Mouse (Mus musculus): ENCODE data around the gene Foxp1. TPM values are rescaled to one million over a fixed set of nuclear protein-coding genes. Genes with fewer than 3 reads are reported as not detected.
A peak's percentile ranks its signal among the peaks of the same experiment; 100 is the strongest.

Foxp1 gene
- polyA plus RNA-seq, 1 experiment from 2014 or later, result 45.3 TPM

DNA sequence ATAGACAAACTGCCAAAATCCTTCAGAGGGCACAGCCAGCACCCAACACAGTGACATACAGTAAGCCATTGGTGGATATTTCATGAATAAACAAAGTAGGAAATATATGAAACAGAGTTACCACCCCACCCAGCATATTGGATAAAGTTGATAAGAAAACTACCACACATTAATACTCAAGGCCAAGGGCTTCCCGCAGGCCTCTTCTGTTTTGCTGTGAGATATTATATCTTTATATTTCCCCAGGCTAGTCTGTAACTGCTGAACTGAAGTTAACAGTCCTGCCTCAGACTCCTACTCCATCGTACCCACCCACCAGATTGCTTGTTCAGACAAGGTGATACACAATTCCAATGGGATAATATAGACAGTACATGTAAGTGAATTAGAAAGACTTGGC, 336.7 kb downstream of the Foxp1 start:
- Histone ChIP-seq H3K27me3 (replicated peaks; ENCODE audit: control insufficient read depth, insufficient read depth, low read length) (no peaks in the 10 kb centered on the region), H3K36me3 (ENCODE audit: control insufficient read depth, insufficient read depth) (0 out of 2 replicates have a peak, but pooled peaks cover 3% of the 10 kb centered on the region), H3K9ac (ENCODE audit: low read depth, low read length) (no peak overlapping the region), H3K4me3 (ENCODE audit: low read depth, low read length) (no peak overlapping the region), H3K4me2 (replicated peaks; ENCODE audit: low read depth) (no peak overlapping the region), H3K9me3 (ENCODE audit: control insufficient read depth) (no peaks in the 10 kb centered on the region), H3K27ac (ENCODE audit: low read depth, low read length) (no peak overlapping the region), H3K4me1 (replicated peaks; ENCODE audit: control insufficient read depth, insufficient read depth, low read length) (no peaks in the 10 kb centered on the region)
- ATAC-seq, result no peak
- WGBS, result 69% methylated on average over 2 of the region's 2 CpGs
- no peak for TF ChIP-seq CTCF (IDR thresholded peaks at IDR 0.05; ENCODE audit: low read depth)

DNA sequence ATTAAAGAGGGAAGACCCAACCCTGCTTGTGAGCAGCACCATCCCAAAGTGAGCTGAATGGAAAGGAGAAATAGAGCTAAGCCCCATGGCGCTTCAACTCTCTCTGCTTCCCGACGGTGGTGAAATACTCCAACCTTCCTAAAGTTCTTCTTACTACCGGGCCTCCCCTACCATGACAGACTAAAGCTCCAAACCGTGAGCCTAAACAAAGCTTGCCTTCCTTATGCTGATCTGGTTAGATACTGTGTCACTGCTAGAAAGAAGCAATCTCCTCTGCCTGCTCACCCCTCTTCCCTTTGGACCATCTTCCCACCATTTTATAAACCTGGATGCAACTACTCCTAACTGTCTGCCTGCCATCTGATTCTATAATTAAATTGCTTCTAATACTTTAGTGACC, 338.5 kb downstream of the Foxp1 start:
- no peaks in the 10 kb centered on the region for H3K9me3 ChIP-seq (ENCODE audit: control insufficient read depth)
- H3K27ac ChIP-seq (ENCODE audit: low read depth, low read length), result no peak overlapping the region
- H3K36me3 ChIP-seq (ENCODE audit: control insufficient read depth, insufficient read depth), result 0 out of 2 replicates have a peak, but pooled peaks cover 3% of the 10 kb centered on the region
- no peaks in the 10 kb centered on the region for H3K27me3 ChIP-seq (replicated peaks; ENCODE audit: control insufficient read depth, insufficient read depth, low read length)
- no peak overlapping the region for H3K4me2 ChIP-seq (replicated peaks; ENCODE audit: low read depth)
- no peak overlapping the region for H3K4me3 ChIP-seq (ENCODE audit: low read depth, low read length)
- no peak for ATAC-seq
- no peak overlapping the region for H3K9ac ChIP-seq (ENCODE audit: low read depth, low read length)
- no peak for TF ChIP-seq CTCF (IDR thresholded peaks at IDR 0.05; ENCODE audit: low read depth)
- H3K4me1 ChIP-seq (replicated peaks; ENCODE audit: control insufficient read depth, insufficient read depth, low read length), result no peaks in the 10 kb centered on the region
- WGBS, result 94% methylated on average over 5 of the region's 5 CpGs

DNA sequence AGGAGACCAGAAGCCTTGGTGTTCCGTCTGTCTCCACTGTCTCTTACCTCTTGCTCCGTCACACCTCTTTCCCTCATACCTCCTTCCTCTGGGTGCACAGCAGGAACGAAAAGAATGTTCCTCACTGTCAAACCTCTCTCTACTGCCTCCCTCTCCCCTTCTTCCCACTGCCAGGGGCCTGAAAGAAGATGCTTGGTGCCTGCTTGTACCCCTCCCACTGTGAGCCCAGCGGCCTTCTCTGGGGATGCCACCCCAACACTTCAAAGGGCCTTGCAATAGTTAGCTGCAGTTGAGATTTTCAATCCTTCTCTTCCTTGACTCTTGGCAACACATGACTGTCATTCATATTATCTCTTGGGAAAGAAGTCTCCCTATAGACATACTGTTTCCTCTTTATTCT, 339.7 kb downstream of the Foxp1 start:
- Histone ChIP-seq H3K27me3 (replicated peaks; ENCODE audit: control insufficient read depth, insufficient read depth, low read length) (no peaks in the 10 kb centered on the region), H3K4me1 (replicated peaks; ENCODE audit: control insufficient read depth, insufficient read depth, low read length) (no peaks in the 10 kb centered on the region), H3K9me3 (ENCODE audit: control insufficient read depth) (no peaks in the 10 kb centered on the region), H3K4me2 (replicated peaks; ENCODE audit: low read depth) (no peak overlapping the region), H3K9ac (ENCODE audit: low read depth, low read length) (no peak overlapping the region), H3K27ac (ENCODE audit: low read depth, low read length) (no peak overlapping the region), H3K36me3 (ENCODE audit: control insufficient read depth, insufficient read depth) (0 out of 2 replicates have a peak, but pooled peaks cover 3% of the 10 kb centered on the region), H3K4me3 (ENCODE audit: low read depth, low read length) (no peak overlapping the region)
- ATAC-seq, result no peak
- 93% methylated on average over 4 of the region's 4 CpGs for WGBS
- TF ChIP-seq CTCF (IDR thresholded peaks at IDR 0.05; ENCODE audit: low read depth), result no peak

- peaks cover 23% of the 10 kb centered on the region for H3K4me1 ChIP-seq (replicated peaks; ENCODE audit: control insufficient read depth, insufficient read depth, low read length)
- no peak for ATAC-seq
- H3K27me3 ChIP-seq (replicated peaks; ENCODE audit: control insufficient read depth, insufficient read depth, low read length), result no peaks in the 10 kb centered on the region
- no peak overlapping the region for H3K4me3 ChIP-seq (ENCODE audit: low read depth, low read length)
- no peak overlapping the region for H3K9ac ChIP-seq (ENCODE audit: low read depth, low read length)
- no peak for TF ChIP-seq CTCF (IDR thresholded peaks at IDR 0.05; ENCODE audit: low read depth)
- no peak overlapping the region for H3K4me2 ChIP-seq (replicated peaks; ENCODE audit: low read depth)
- 91% methylated on average over 3 of the region's 3 CpGs for WGBS
- H3K36me3 ChIP-seq (ENCODE audit: control insufficient read depth, insufficient read depth), result no peaks in the 10 kb centered on the region
- no peaks in the 10 kb centered on the region for H3K9me3 ChIP-seq (ENCODE audit: control insufficient read depth)
- H3K27ac ChIP-seq (ENCODE audit: low read depth, low read length), result no peak overlapping the region
Observed at GRCm38 (mm10) chr6:99176216-99176615, 346.3 kb downstream of the Foxp1 start.

- Histone ChIP-seq H3K36me3 (ENCODE audit: control insufficient read depth, insufficient read depth) (no peaks in the 10 kb centered on the region), H3K9me3 (ENCODE audit: control insufficient read depth) (no peaks in the 10 kb centered on the region), H3K4me3 (ENCODE audit: low read depth, low read length) (no peak overlapping the region), H3K9ac (ENCODE audit: low read depth, low read length) (no peak overlapping the region), H3K4me2 (replicated peaks; ENCODE audit: low read depth) (no peak overlapping the region), H3K27me3 (replicated peaks; ENCODE audit: control insufficient read depth, insufficient read depth, low read length) (no peaks in the 10 kb centered on the region), H3K4me1 (replicated peaks; ENCODE audit: control insufficient read depth, insufficient read depth, low read length) (peaks cover 23% of the 10 kb centered on the region), H3K27ac (ENCODE audit: low read depth, low read length) (peak overlapping the region; percentile 31; the same call in 1 of the 2 replicates)
- WGBS, result 47% methylated on average over 5 of the region's 5 CpGs
- peak; percentile 77 for ATAC-seq
- no peak for TF ChIP-seq CTCF (IDR thresholded peaks at IDR 0.05; ENCODE audit: low read depth)
Observed at GRCm38 (mm10) chr6:99175377-99175776, 347.1 kb downstream of the Foxp1 start.

- Histone ChIP-seq H3K27ac (ENCODE audit: low read depth, low read length) (peak overlapping the region; percentile 80; the same call in 1 of the 2 replicates), H3K9me3 (ENCODE audit: control insufficient read depth) (no peaks in the 10 kb centered on the region), H3K36me3 (ENCODE audit: control insufficient read depth, insufficient read depth) (no peaks in the 10 kb centered on the region), H3K4me3 (ENCODE audit: low read depth, low read length) (no peak overlapping the region), H3K4me1 (replicated peaks; ENCODE audit: control insufficient read depth, insufficient read depth, low read length) (peaks cover 23% of the 10 kb centered on the region), H3K9ac (ENCODE audit: low read depth, low read length) (no peak overlapping the region), H3K27me3 (replicated peaks; ENCODE audit: control insufficient read depth, insufficient read depth, low read length) (no peaks in the 10 kb centered on the region), H3K4me2 (replicated peaks; ENCODE audit: low read depth) (0 out of 2 replicates have a peak overlapping the region, but pooled peaks have one; percentile 50)
- WGBS, result 26% methylated on average over 2 of the region's 2 CpGs
- no peak for TF ChIP-seq CTCF (IDR thresholded peaks at IDR 0.05; ENCODE audit: low read depth)
- ATAC-seq, result no peak
Observed at GRCm38 (mm10) chr6:99173902-99174210, 348.7 kb downstream of the Foxp1 start.

Data from intestine, postnatal 0 days (tissue).